Mouse (Mus musculus): ENCODE measurements around the gene Cdca7. TPM values are rescaled to one million over a fixed set of nuclear protein-coding genes. Genes with fewer than 3 reads are reported as not detected.

The Cdca7 gene
- polyA plus RNA-seq, 1 experiment from 2014 or later = 38.0 TPM

GRCm38 (mm10) chr2:72508891-72509290 lies 32.9 kb downstream of the Cdca7 start:
- 76% methylated on average over 8 of the region's 8 CpGs for WGBS
- Histone ChIP-seq H3K27ac (replicated peaks in 1 of 2; ENCODE audit: control insufficient read depth in 1 of 2, insufficient read depth in 1 of 2, low read depth in 2 of 2, low read length in 2 of 2) (no peak overlapping the region), H3K36me3 (ENCODE audit: control insufficient read depth, insufficient read depth, low read length) (no peaks in the 10 kb centered on the region), H3K4me2 (ENCODE audit: low read length) (peak overlapping the region; percentile 52; the same call in 1 of the 2 replicates), H3K9ac (ENCODE audit: low read length) (no peak overlapping the region), H3K4me3 (ENCODE audit: control insufficient read depth in 1 of 2, insufficient read depth in 1 of 2, low read depth in 1 of 2, low read length in 2 of 2) (no peak overlapping the region), H3K27me3 (ENCODE audit: control insufficient read depth, insufficient read depth, low read length) (no peaks in the 10 kb centered on the region), H3K9me3 (ENCODE audit: control insufficient read depth, low read length) (no peaks in the 10 kb centered on the region), H3K4me1 (ENCODE audit: control insufficient read depth in 2 of 2, insufficient read depth in 2 of 2, low read length in 2 of 2) (peaks cover 5 to 12% of the 10 kb centered on the region in 2 experiments; a peak in 3 of 4 replicates)
- no peak for ATAC-seq (ENCODE audit: insufficient number of reproducible peaks, insufficient read depth, low FRiP score, low read depth)

GRCm38 (mm10) chr2:72515526-72515925 lies 39.6 kb downstream of the Cdca7 start:
- Histone ChIP-seq H3K4me1 (ENCODE audit: control insufficient read depth in 2 of 2, insufficient read depth in 2 of 2, low read length in 2 of 2) (no peaks in the 10 kb centered on the region), H3K27ac (replicated peaks in 1 of 2; ENCODE audit: control insufficient read depth in 1 of 2, insufficient read depth in 1 of 2, low read depth in 2 of 2, low read length in 2 of 2) (no peak overlapping the region), H3K4me2 (ENCODE audit: low read length) (no peak overlapping the region), H3K36me3 (ENCODE audit: control insufficient read depth, insufficient read depth, low read length) (no peaks in the 10 kb centered on the region), H3K9ac (ENCODE audit: low read length) (no peak overlapping the region), H3K4me3 (ENCODE audit: control insufficient read depth in 1 of 2, insufficient read depth in 1 of 2, low read depth in 1 of 2, low read length in 2 of 2) (no peak overlapping the region), H3K9me3 (ENCODE audit: control insufficient read depth, low read length) (no peaks in the 10 kb centered on the region), H3K27me3 (ENCODE audit: control insufficient read depth, insufficient read depth, low read length) (peaks cover 20% of the 10 kb centered on the region)
- no peak; the same call in 1 of the 2 replicates for ATAC-seq (ENCODE audit: insufficient number of reproducible peaks, insufficient read depth, low FRiP score, low read depth)
- 63% methylated on average over 7 of the region's 7 CpGs for WGBS

GRCm38 (mm10) chr2:72515971-72516719 lies 40.2 kb downstream of the Cdca7 start:
- Histone ChIP-seq H3K27me3 (ENCODE audit: control insufficient read depth, insufficient read depth, low read length) (peaks cover 20% of the 10 kb centered on the region), H3K27ac (replicated peaks in 1 of 2; ENCODE audit: control insufficient read depth in 1 of 2, insufficient read depth in 1 of 2, low read depth in 2 of 2, low read length in 2 of 2) (no peak overlapping the region), H3K4me3 (ENCODE audit: control insufficient read depth in 1 of 2, insufficient read depth in 1 of 2, low read depth in 1 of 2, low read length in 2 of 2) (no peak overlapping the region), H3K4me2 (ENCODE audit: low read length) (no peak overlapping the region), H3K9ac (ENCODE audit: low read length) (no peak overlapping the region), H3K9me3 (ENCODE audit: control insufficient read depth, low read length) (no peaks in the 10 kb centered on the region), H3K36me3 (ENCODE audit: control insufficient read depth, insufficient read depth, low read length) (no peaks in the 10 kb centered on the region), H3K4me1 (ENCODE audit: control insufficient read depth in 2 of 2, insufficient read depth in 2 of 2, low read length in 2 of 2) (no peaks in the 10 kb centered on the region)
- 26% methylated on average over 17 of the region's 17 CpGs for WGBS
- no peak for ATAC-seq (ENCODE audit: insufficient number of reproducible peaks, insufficient read depth, low FRiP score, low read depth)

GRCm38 (mm10) chr2:72516720-72517089 lies 40.7 kb downstream of the Cdca7 start:
- Histone ChIP-seq H3K27ac (replicated peaks in 1 of 2; ENCODE audit: control insufficient read depth in 1 of 2, insufficient read depth in 1 of 2, low read depth in 2 of 2, low read length in 2 of 2) (no peak overlapping the region), H3K9ac (ENCODE audit: low read length) (no peak overlapping the region), H3K4me3 (ENCODE audit: control insufficient read depth in 1 of 2, insufficient read depth in 1 of 2, low read depth in 1 of 2, low read length in 2 of 2) (no peak overlapping the region), H3K4me1 (ENCODE audit: control insufficient read depth in 2 of 2, insufficient read depth in 2 of 2, low read length in 2 of 2) (no peaks in the 10 kb centered on the region), H3K27me3 (ENCODE audit: control insufficient read depth, insufficient read depth, low read length) (peaks cover 20% of the 10 kb centered on the region), H3K4me2 (ENCODE audit: low read length) (no peak overlapping the region), H3K36me3 (ENCODE audit: control insufficient read depth, insufficient read depth, low read length) (no peaks in the 10 kb centered on the region), H3K9me3 (ENCODE audit: control insufficient read depth, low read length) (no peaks in the 10 kb centered on the region)
- WGBS = 31% methylated on average over 8 of the region's 8 CpGs
- no peak for ATAC-seq (ENCODE audit: insufficient number of reproducible peaks, insufficient read depth, low FRiP score, low read depth)

GRCm38 (mm10) chr2:72524022-72524421 lies 48.1 kb downstream of the Cdca7 start:
- Histone ChIP-seq H3K36me3 (ENCODE audit: control insufficient read depth, insufficient read depth, low read length) (no peaks in the 10 kb centered on the region), H3K9me3 (ENCODE audit: control insufficient read depth, low read length) (no peaks in the 10 kb centered on the region), H3K4me1 (ENCODE audit: control insufficient read depth in 2 of 2, insufficient read depth in 2 of 2, low read length in 2 of 2) (0 out of 4 replicates have a peak, but pooled peaks cover 0 to 3% of the 10 kb centered on the region in 2 experiments), H3K9ac (ENCODE audit: low read length) (no peak overlapping the region), H3K27me3 (ENCODE audit: control insufficient read depth, insufficient read depth, low read length) (no peaks in the 10 kb centered on the region), H3K27ac (replicated peaks in 1 of 2; ENCODE audit: control insufficient read depth in 1 of 2, insufficient read depth in 1 of 2, low read depth in 2 of 2, low read length in 2 of 2) (no peak overlapping the region), H3K4me3 (ENCODE audit: control insufficient read depth in 1 of 2, insufficient read depth in 1 of 2, low read depth in 1 of 2, low read length in 2 of 2) (no peak overlapping the region), H3K4me2 (ENCODE audit: low read length) (no peak overlapping the region)
- 78% methylated on average over 12 of the region's 12 CpGs for WGBS
- no peak for ATAC-seq (ENCODE audit: insufficient number of reproducible peaks, insufficient read depth, low FRiP score, low read depth)

GRCm38 (mm10) chr2:72525556-72525955 lies 49.6 kb downstream of the Cdca7 start:
- H3K4me2 ChIP-seq (ENCODE audit: low read length) = no peak overlapping the region
- WGBS = 82% methylated on average over 3 of the region's 3 CpGs
- no peak overlapping the region for H3K4me3 ChIP-seq (ENCODE audit: control insufficient read depth in 1 of 2, insufficient read depth in 1 of 2, low read depth in 1 of 2, low read length in 2 of 2)
- H3K27ac ChIP-seq (replicated peaks in 1 of 2; ENCODE audit: control insufficient read depth in 1 of 2, insufficient read depth in 1 of 2, low read depth in 2 of 2, low read length in 2 of 2) = no peak overlapping the region
- H3K4me1 ChIP-seq (ENCODE audit: control insufficient read depth in 2 of 2, insufficient read depth in 2 of 2, low read length in 2 of 2) = peaks cover 0 to 3% of the 10 kb centered on the region in 2 experiments; a peak in 2 of 4 replicates
- no peak for ATAC-seq (ENCODE audit: insufficient number of reproducible peaks, insufficient read depth, low FRiP score, low read depth)
- no peaks in the 10 kb centered on the region for H3K9me3 ChIP-seq (ENCODE audit: control insufficient read depth, low read length)
- no peaks in the 10 kb centered on the region for H3K36me3 ChIP-seq (ENCODE audit: control insufficient read depth, insufficient read depth, low read length)
- no peak overlapping the region for H3K9ac ChIP-seq (ENCODE audit: low read length)
- no peaks in the 10 kb centered on the region for H3K27me3 ChIP-seq (ENCODE audit: control insufficient read depth, insufficient read depth, low read length)

GRCm38 (mm10) chr2:72529026-72529357 lies 53.0 kb downstream of the Cdca7 start:
- Histone ChIP-seq H3K4me3 (ENCODE audit: control insufficient read depth in 1 of 2, insufficient read depth in 1 of 2, low read depth in 1 of 2, low read length in 2 of 2) (no peak overlapping the region), H3K27me3 (ENCODE audit: control insufficient read depth, insufficient read depth, low read length) (no peaks in the 10 kb centered on the region), H3K4me1 (ENCODE audit: control insufficient read depth in 2 of 2, insufficient read depth in 2 of 2, low read length in 2 of 2) (no peaks in the 10 kb centered on the region; a peak in 2 of 4 replicates), H3K27ac (replicated peaks in 1 of 2; ENCODE audit: control insufficient read depth in 1 of 2, insufficient read depth in 1 of 2, low read depth in 2 of 2, low read length in 2 of 2) (no peak overlapping the region), H3K9me3 (ENCODE audit: control insufficient read depth, low read length) (no peaks in the 10 kb centered on the region), H3K36me3 (ENCODE audit: control insufficient read depth, insufficient read depth, low read length) (no peaks in the 10 kb centered on the region), H3K4me2 (ENCODE audit: low read length) (0 out of 2 replicates have a peak overlapping the region, but pooled peaks have one; percentile 31), H3K9ac (ENCODE audit: low read length) (no peak overlapping the region)
- ATAC-seq (ENCODE audit: insufficient number of reproducible peaks, insufficient read depth, low FRiP score, low read depth) = no peak
- WGBS = 52% methylated on average over 10 of the region's 10 CpGs

Data from heart, embryonic 14.5 days (tissue).